Mouse (Mus musculus): Measurements from ENCODE around the gene Kcna7. TPM values are rescaled to one million over a fixed set of nuclear protein-coding genes. Genes with fewer than 3 reads are reported as not detected.

Kcna7 gene
- polyA plus RNA-seq, 1 experiment from 2014 or later, result 0.09 TPM

DNA sequence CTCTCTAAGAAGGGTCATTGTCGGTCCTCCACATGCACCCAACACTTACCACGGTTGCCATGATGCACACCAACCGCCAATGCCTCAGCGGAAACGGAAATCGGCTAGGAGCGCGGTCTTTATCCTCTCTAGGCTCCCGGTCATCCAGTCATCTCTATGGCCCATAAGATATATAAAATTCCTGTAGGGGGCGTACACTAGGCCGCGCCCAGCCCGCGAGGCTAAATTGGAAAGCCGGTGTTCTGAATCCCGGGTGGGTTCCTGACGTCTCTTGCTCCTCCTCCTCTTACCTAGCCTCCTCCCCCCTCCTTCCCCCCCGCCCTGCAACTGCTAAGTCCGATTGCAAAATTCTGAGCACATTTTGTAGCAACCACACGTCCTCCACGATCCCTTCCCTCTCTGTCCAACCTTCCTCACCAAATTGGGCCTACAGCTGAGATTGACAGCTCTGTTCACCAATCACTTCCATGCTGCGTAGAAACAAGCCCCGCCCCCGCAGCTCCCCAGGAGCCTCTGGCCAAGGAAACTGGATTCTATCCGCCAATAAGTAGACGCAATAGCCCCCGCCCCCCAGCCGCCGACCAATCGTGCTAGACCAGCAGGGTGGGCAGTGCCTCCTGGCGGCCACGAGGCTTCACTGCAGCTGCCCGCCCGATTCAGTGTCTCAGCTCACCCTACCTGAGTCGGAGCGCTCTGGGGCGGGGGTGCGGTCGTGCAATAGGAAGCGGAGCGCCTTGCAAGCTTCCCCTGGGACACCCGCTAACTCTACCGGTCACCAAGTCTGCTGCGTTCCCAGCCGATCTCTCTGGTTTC, 29.0 kb downstream of the Kcna7 start, which contains the start of gene Gys1:
Gys1 (plus strand) TSS at position 642 of the 813 bp plus-strand sequence.
- under 1% methylated on average over 45 of the region's 45 CpGs for WGBS
- ATAC-seq (ENCODE audit: low FRiP score), result peak; percentile 97
- peak within 1 kb of the TSS; percentile 98 for H3K4me2 ChIP-seq
- H3K36me3 ChIP-seq, result peaks cover 24% of the 10 kb centered on the region; the same call in 1 of the 2 replicates
- H3K4me1 ChIP-seq, result peaks cover 48% of the 10 kb centered on the region
- peak within 1 kb of the TSS; percentile 89 for H3K27ac ChIP-seq (replicated peaks)
- peak within 1 kb of the TSS; percentile 84 for H3K4me3 ChIP-seq (replicated peaks)
- H3K27me3 ChIP-seq (replicated peaks), result no peaks in the 10 kb centered on the region
- H3K9ac ChIP-seq (replicated peaks), result peak within 1 kb of the TSS; percentile 86
- H3K9me3 ChIP-seq (replicated peaks), result no peaks in the 10 kb centered on the region

GRCm38 (mm10) chr7:45435038-45435437, 29.6 kb downstream of the Kcna7 start:
- H3K27me3 ChIP-seq (replicated peaks), result no peaks in the 10 kb centered on the region
- peak; percentile 23; the same call in 1 of the 2 replicates for ATAC-seq (ENCODE audit: low FRiP score)
- no peaks in the 10 kb centered on the region for H3K9me3 ChIP-seq (replicated peaks)
- H3K4me2 ChIP-seq, result peak overlapping the region; percentile 98
- H3K4me1 ChIP-seq, result peaks cover 48% of the 10 kb centered on the region
- H3K4me3 ChIP-seq (replicated peaks), result peak overlapping the region; percentile 84
- H3K9ac ChIP-seq (replicated peaks), result peak overlapping the region; percentile 76
- 3% methylated on average over 16 of the region's 16 CpGs for WGBS
- peak overlapping the region; percentile 80 for H3K27ac ChIP-seq (replicated peaks)
- 0 out of 2 replicates have a peak, but pooled peaks cover 18% of the 10 kb centered on the region for H3K36me3 ChIP-seq

DNA sequence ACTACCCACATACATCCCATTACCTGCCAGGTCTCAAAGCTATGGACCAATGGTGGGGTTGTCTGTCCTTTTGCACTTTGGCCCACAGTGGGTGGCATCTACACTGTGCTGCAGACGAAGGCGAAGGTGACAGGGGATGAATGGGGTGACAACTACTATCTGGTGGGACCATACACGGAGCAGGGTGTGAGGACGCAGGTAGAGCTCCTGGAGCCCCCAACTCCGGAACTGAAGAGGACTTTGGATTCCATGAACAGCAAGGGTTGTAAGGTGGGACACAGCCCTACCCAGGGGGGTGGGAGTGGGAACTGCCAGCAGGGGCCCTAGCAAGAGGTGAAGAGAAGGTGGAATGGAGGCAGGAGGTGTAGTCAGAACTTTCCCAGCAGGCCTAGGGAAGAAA, 31.0 kb downstream of the Kcna7 start:
- peak overlapping the region; percentile 98 for H3K4me2 ChIP-seq
- 91% methylated on average over 5 of the region's 5 CpGs for WGBS
- no peaks in the 10 kb centered on the region for H3K27me3 ChIP-seq (replicated peaks)
- H3K4me3 ChIP-seq (replicated peaks), result 0 out of 2 replicates have a peak overlapping the region, but pooled peaks have one; percentile 1
- H3K9me3 ChIP-seq (replicated peaks), result no peaks in the 10 kb centered on the region
- no peak for ATAC-seq (ENCODE audit: low FRiP score)
- H3K36me3 ChIP-seq, result 0 out of 2 replicates have a peak, but pooled peaks cover 13% of the 10 kb centered on the region
- peaks cover 47% of the 10 kb centered on the region for H3K4me1 ChIP-seq
- no peak overlapping the region for H3K9ac ChIP-seq (replicated peaks)
- no peak overlapping the region for H3K27ac ChIP-seq (replicated peaks)

DNA sequence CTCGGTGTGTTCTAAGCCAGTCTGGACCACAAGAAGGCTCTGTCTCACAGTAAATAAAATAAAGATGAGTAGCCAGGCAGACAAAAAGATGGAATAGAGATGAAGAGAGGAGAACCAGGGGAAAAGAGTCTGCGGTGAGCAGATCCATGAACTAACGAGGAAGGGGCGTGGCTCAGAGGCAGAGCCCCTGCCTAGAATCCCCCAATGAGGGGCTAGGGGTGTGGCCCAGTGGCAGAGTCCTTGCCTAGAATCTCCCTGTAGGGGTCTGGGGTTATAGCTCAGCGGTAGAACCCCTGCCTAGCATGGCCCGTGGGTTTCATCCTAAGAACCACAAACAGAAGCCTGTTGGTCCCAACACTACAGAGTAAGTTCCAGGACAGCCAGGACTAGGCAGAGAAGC, 31.6 kb downstream of the Kcna7 start:
- no peaks in the 10 kb centered on the region for H3K9me3 ChIP-seq (replicated peaks)
- no peak overlapping the region for H3K4me2 ChIP-seq
- no peak overlapping the region for H3K4me3 ChIP-seq (replicated peaks)
- WGBS, result 39% methylated on average over 6 of the region's 6 CpGs
- peaks cover 44% of the 10 kb centered on the region for H3K4me1 ChIP-seq
- H3K9ac ChIP-seq (replicated peaks), result no peak overlapping the region
- 0 out of 2 replicates have a peak, but pooled peaks cover 8% of the 10 kb centered on the region for H3K36me3 ChIP-seq
- H3K27ac ChIP-seq (replicated peaks), result no peak overlapping the region
- ATAC-seq (ENCODE audit: low FRiP score), result no peak
- no peaks in the 10 kb centered on the region for H3K27me3 ChIP-seq (replicated peaks)

- no peak within 1 kb of the TSS for H3K9ac ChIP-seq (replicated peaks)
- no peak within 1 kb of the TSS for H3K27ac ChIP-seq (replicated peaks)
- H3K4me3 ChIP-seq (replicated peaks), result no peak within 1 kb of the TSS
- H3K4me2 ChIP-seq, result peak within 1 kb of the TSS; percentile 30
- no peaks in the 10 kb centered on the region for H3K27me3 ChIP-seq (replicated peaks)
- 21% methylated on average over 19 of the region's 19 CpGs for WGBS
- peaks cover 43% of the 10 kb centered on the region for H3K4me1 ChIP-seq
- H3K36me3 ChIP-seq, result peaks cover 12% of the 10 kb centered on the region
- no peaks in the 10 kb centered on the region for H3K9me3 ChIP-seq (replicated peaks)
- ATAC-seq (ENCODE audit: low FRiP score), result no peak
Measured at GRCm38 (mm10) chr7:45437521-45438276, 32.2 kb downstream of the Kcna7 start, which contains the start of gene Ruvbl2. TSS of gene Ruvbl2 (minus strand) at chr7:45438096.

DNA sequence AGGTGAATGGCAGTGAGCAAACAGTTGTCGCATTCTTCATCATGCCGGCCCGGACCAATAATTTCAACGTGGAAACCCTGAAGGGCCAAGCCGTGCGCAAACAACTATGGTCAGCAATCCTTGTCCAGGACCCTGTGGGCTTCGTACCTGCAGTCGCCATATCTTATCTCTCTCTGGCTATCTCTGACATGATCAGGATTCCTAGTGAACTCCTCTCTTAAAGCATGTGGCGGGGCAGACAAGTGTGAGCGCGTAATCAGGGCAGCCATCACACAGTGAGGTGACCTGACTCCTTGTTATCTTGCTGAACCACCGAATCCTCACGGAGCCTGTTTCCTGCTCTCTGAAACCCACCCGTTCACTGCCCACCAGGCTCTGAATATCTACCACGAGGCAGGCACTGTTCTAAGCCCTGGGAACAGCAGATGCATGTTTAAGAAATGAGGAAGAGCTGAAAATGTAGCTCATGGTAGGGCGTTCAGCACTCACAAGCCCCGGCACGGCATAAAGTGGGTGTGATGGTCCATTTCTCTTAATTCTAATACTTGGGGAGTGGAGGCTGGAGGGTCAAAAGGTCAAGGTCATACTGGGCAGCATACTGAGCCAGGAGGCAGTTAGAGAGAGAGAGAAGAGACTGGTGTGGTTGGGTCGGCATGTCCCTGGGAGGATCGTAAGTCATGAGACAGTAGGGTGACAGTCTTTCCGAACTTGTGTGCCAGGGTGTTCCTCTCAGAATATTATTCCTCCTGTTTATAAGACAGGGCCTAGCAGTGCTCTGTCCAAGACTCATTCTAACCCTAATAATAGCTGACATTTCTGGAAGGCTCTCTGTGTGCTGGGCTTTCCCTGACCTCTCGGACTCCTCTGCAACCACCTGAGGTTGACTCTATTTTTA, 38.3 kb downstream of the Kcna7 start:
- 91% methylated on average over 22 of the region's 22 CpGs for WGBS
- H3K36me3 ChIP-seq, result peaks cover 47% of the 10 kb centered on the region

DNA sequence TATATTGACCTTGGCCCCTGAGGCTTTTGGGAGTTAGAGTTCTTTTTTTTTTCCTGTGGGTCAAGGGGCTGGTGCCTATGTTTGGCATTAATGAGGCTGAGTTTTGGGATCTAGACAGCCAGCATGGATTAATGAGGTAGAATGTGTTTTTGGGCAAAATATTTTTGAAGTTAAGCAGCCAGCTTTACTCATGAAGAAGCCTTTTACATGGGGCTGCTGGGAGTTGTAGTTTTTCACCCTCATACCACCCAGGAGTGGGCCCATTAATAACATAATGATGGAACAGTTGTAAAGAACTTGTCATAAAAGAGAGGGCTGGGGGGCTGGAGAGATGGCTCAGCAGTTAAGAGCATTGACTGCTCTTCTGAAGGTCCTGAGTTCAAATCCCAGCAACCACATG, 41.1 kb downstream of the Kcna7 start:
- Histone ChIP-seq H3K27ac (replicated peaks) (no peak overlapping the region), H3K9ac (replicated peaks) (no peak overlapping the region), H3K4me3 (replicated peaks) (no peak overlapping the region), H3K27me3 (replicated peaks) (no peaks in the 10 kb centered on the region), H3K4me2 (no peak overlapping the region), H3K36me3 (peaks cover 47% of the 10 kb centered on the region), H3K9me3 (replicated peaks) (no peaks in the 10 kb centered on the region), H3K4me1 (peaks cover 5% of the 10 kb centered on the region)
- ATAC-seq (ENCODE audit: low FRiP score), result no peak

More for the DNA sequence above, 38.3 kb downstream of the Kcna7 start:
- no peak overlapping the region for H3K9ac ChIP-seq (replicated peaks)
- no peak overlapping the region for H3K4me3 ChIP-seq (replicated peaks)
- 0 out of 2 replicates have a peak, but pooled peaks cover 2% of the 10 kb centered on the region for H3K4me1 ChIP-seq
- no peak for ATAC-seq (ENCODE audit: low FRiP score)
- H3K9me3 ChIP-seq (replicated peaks), result no peaks in the 10 kb centered on the region
- no peaks in the 10 kb centered on the region for H3K27me3 ChIP-seq (replicated peaks)
- H3K4me2 ChIP-seq, result no peak overlapping the region
- H3K27ac ChIP-seq (replicated peaks), result no peak overlapping the region

DNA sequence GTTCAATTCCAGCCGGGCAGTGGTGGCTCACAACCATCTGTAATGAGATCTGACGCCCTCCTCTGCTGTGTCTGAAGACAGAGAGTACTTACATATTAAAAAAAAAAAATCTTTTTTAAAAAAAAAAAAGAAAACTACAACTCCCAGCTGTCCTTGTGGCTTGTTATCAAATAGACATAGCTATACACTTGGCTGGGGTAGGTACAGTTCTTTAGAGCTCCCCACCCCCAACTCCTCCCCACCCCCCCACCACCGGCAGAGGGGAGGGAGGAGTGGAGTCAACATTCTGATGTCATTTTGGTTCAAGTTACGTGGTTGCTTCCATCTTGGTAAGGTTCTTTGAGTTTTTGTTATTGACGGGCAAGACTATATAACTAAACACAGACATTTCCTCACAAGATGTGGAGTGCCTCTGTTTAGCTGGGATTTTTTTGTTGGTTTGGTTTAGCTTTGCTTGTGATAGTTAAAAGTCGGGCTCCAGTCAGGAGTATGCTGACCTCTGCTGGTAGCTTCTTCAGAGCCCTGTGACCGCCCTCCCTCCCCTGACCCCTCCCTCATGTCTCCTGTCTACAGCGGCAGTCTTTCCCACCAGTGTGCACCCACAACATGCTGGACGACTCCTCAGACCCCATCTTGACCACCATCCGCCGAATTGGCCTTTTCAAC, 42.0 kb downstream of the Kcna7 start:
- ATAC-seq (ENCODE audit: low FRiP score), result 0 out of 2 replicates have a peak, but pooled peaks have one; percentile 29
- no peaks in the 10 kb centered on the region for H3K9me3 ChIP-seq (replicated peaks)
- H3K27ac ChIP-seq (replicated peaks), result no peak overlapping the region
- H3K4me1 ChIP-seq, result peaks cover 7% of the 10 kb centered on the region
- H3K4me2 ChIP-seq, result no peak overlapping the region
- H3K4me3 ChIP-seq (replicated peaks), result no peak overlapping the region
- H3K9ac ChIP-seq (replicated peaks), result no peak overlapping the region
- 38% methylated on average over 11 of the region's 11 CpGs for WGBS
- peaks cover 51% of the 10 kb centered on the region for H3K36me3 ChIP-seq
- H3K27me3 ChIP-seq (replicated peaks), result no peaks in the 10 kb centered on the region

DNA sequence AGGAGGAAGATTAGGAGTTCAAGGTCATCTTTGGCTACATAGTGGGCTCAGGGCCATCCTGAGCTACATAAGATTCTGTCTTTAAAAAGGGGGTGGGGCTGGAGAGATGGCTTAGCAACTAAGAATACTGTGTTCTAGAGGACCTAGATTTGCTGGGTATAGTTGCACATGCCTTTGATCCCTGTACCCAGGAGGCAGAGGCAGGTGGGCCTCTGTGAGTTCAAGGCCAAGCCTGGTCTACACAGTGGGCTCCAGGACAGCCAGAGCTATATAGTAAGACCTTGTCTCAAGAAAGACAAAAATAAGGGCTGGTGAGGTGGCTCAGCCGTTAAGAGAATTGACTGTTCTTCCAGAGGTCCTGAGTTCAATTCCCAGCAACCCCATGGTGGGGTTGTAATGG, 44.5 kb downstream of the Kcna7 start:
- Histone ChIP-seq H3K9ac (replicated peaks) (no peak overlapping the region), H3K36me3 (peaks cover 43% of the 10 kb centered on the region), H3K9me3 (replicated peaks) (no peaks in the 10 kb centered on the region), H3K27me3 (replicated peaks) (no peaks in the 10 kb centered on the region), H3K4me2 (no peak overlapping the region), H3K27ac (replicated peaks) (no peak overlapping the region), H3K4me1 (peaks cover 7% of the 10 kb centered on the region), H3K4me3 (replicated peaks) (no peak overlapping the region)
- WGBS, result 95% methylated on average over 1 of the region's 1 CpGs
- no peak for ATAC-seq (ENCODE audit: low FRiP score)

- 55% methylated on average over 23 of the region's 23 CpGs for WGBS
- peaks cover 50% of the 10 kb centered on the region for H3K36me3 ChIP-seq
- peaks cover 7% of the 10 kb centered on the region for H3K4me1 ChIP-seq
- 0 out of 2 replicates have a peak overlapping the region, but pooled peaks have one; percentile 1 for H3K4me3 ChIP-seq (replicated peaks)
- H3K9me3 ChIP-seq (replicated peaks), result no peaks in the 10 kb centered on the region
- no peaks in the 10 kb centered on the region for H3K27me3 ChIP-seq (replicated peaks)
- H3K27ac ChIP-seq (replicated peaks), result no peak overlapping the region; the same call in 1 of the 2 replicates
- H3K4me2 ChIP-seq, result peak overlapping the region; percentile 0; the same call in 1 of the 2 replicates
- H3K9ac ChIP-seq (replicated peaks), result no peak overlapping the region
- peak; percentile 74 for ATAC-seq (ENCODE audit: low FRiP score)
Measured at GRCm38 (mm10) chr7:45451344-45451982, 46.0 kb downstream of the Kcna7 start.
